Mouse (Mus musculus) G1E (cell line): ENCODE data around the gene AY358078.

Experiments used
- CTCF ChIP-seq: IDR thresholded peaks from 2 replicates; pipeline ENCODE4 v1.5.1; 2012; ENCODE audit warnings: low read depth, low read length, inconsistent platforms, mixed read lengths
- GATA1 ChIP-seq: IDR thresholded peaks from 2 replicates; pipeline ENCODE4 v1.6.1; 2012; ENCODE audit warnings: borderline replicate concordance, low read length, inconsistent platforms, mixed read lengths

- no peak for TF ChIP-seq CTCF
- no peak for TF ChIP-seq GATA1
These were observed 42.9 kb downstream of the AY358078 start for GRCm38 (mm10) chr14:51842781-51843180.
